ENCODE assay signal across 13 mouse cellular contexts in the genomic region with DNA sequence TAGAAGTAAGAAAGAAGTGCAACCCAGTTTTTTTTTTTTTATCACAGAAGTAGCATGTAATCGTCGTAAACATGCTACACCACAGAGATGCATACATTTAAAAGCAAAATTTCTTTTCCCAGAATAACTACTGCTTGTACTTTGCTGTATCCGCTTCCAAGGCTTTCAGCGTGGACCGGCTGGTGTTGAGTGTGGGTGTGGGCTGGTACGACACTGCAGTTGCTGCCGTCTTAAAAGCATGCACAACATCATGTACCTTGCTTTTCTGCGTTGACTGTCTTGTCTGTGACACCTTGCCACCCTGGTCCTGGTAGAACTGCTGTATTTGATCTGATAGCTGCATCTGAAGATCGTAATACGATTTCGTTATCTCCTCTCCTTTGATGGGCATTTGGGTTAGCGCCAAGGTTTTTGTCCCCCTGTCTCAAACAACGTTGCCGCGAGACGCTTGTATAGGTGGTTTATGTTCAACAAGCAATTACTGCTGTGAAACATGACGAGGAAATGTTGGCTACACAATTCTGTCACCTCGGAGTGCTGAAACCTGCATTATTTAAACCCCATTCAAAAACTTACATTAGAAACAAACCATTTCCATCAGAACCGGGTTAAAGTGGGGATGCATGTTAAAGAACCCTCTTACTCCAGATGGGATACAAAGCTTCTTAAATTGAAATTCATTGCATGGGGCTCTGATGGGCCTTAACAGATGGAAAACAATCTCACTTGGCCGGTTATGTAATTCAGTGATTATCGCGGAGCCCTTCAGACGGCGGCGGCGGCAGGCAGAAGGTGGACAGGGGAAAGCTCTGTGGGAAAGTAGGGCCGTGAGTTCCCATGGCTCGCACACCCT. TPM values are rescaled to one million over a fixed set of nuclear protein-coding genes. Genes with fewer than 3 reads are reported as not detected.
DNase-seq lines count a peak whose midpoint lies in the region; ATAC-seq lines count a peak whose summit lies in the region.
"Had no signal": no experiment of that assay in that cellular context is flagged by ENCODE, and none has a peak within 500 bp of the region (broad histone marks: within the 10 kb centered on the region; RNA-seq: fewer than 3 reads in every experiment).

No protein-coding gene starts in this region.

- peaks cover 0 to 7% of the 10 kb centered on the region in 2 experiments; a peak in 1 of 4 replicates for H3K4me1 ChIP-seq in heart, embryonic 14.5 days (ENCODE audit: control insufficient read depth in 2 of 2, insufficient read depth in 2 of 2, low read length in 2 of 2)

- H3K9ac ChIP-seq in heart, embryonic 14.5 days (ENCODE audit: low read length), result no peak overlapping the region
- H3K9ac ChIP-seq: embryonic facial prominence, embryonic 13.5 days had no signal

- 57% methylated on average over 28 of the region's 28 CpGs for WGBS in heart, embryonic 14.5 days

- intact Hi-C loops in heart, postnatal 25 days (cut with DNase I), result no loop called here

- no peak for ATAC-seq in heart, embryonic 14.5 days (ENCODE audit: insufficient number of reproducible peaks, insufficient read depth, low FRiP score, low read depth)

- H3K27me3 ChIP-seq in heart, embryonic 14.5 days (ENCODE audit: control insufficient read depth, insufficient read depth, low read length), result no peaks in the 10 kb centered on the region
- H3K27me3 ChIP-seq: embryonic facial prominence, embryonic 13.5 days had no signal

- DNase-seq in adrenal gland, postnatal 36 days, result peak; percentile 23 to 37
- no peak for DNase-seq in adrenal gland, postnatal 4 days (ENCODE audit: low spot score in 2 of 2)
- no peak for DNase-seq in heart, postnatal 25 days (ENCODE audit: low spot score)
- DNase-seq in retina, postnatal 1 day, result peak; percentile 51
- DNase-seq in retina, embryonic 14.5 days (ENCODE audit: low spot score), result no peak
- peak; percentile 36 for DNase-seq in retina, postnatal 7 days (ENCODE audit: low read depth, low spot score)
- no peak for DNase-seq in ovary, postnatal 10 days (ENCODE audit: low spot score)
- DNase-seq: adrenal gland, postnatal 14 days; kidney, adult 8-10 months had no signal

- no peaks in the 10 kb centered on the region for H3K36me3 ChIP-seq in heart, embryonic 14.5 days (ENCODE audit: control insufficient read depth, insufficient read depth, low read length)
- H3K36me3 ChIP-seq: embryonic facial prominence, embryonic 13.5 days had no signal

- no peak overlapping the region for H3K27ac ChIP-seq in heart, embryonic 14.5 days (replicated peaks in 1 of 2; ENCODE audit: control insufficient read depth in 1 of 2, insufficient read depth in 1 of 2, low read depth in 2 of 2, low read length in 2 of 2)
- H3K27ac ChIP-seq: embryonic facial prominence, embryonic 13.5 days had no signal

- no peaks in the 10 kb centered on the region for H3K9me3 ChIP-seq in heart, embryonic 14.5 days (ENCODE audit: control insufficient read depth, low read length)
- H3K9me3 ChIP-seq: embryonic facial prominence, embryonic 13.5 days had no signal

- peak overlapping the region; percentile 45 for H3K4me2 ChIP-seq in heart, embryonic 14.5 days (ENCODE audit: low read length)
- H3K4me2 ChIP-seq: embryonic facial prominence, embryonic 13.5 days; midbrain, embryonic 11.5 days had no signal

- H3K4me3 ChIP-seq in heart, embryonic 14.5 days (ENCODE audit: control insufficient read depth in 1 of 2, insufficient read depth in 1 of 2, low read depth in 1 of 2, low read length in 2 of 2), result peak overlapping the region; percentile 11 to 22; a peak in 3 of 4 replicates
- H3K4me3 ChIP-seq: embryonic facial prominence, embryonic 13.5 days had no signal

RNA-seq across cellular contexts. Expression of a gene that starts 23.5 kb away (rescaled TPM):
- 1 to 10 TPM in 1 of 2 experiments, under 1 TPM in 1; 0.33 to 1.7 TPM for total RNA-seq in adrenal gland, postnatal 36 days (2021)
- under 1 TPM; 0.59 to 0.64 TPM for total RNA-seq in adrenal gland, postnatal 4 days (2021)
- 2.6 TPM in 2 replicates for polyA plus RNA-seq in heart, embryonic 14.5 days (2014; fragmentation: Nextera tagmentation; extraction: Ambion mirVana)
- total RNA-seq in heart, postnatal 25 days (2021), result under 1 TPM in 1 of 2 experiments, not detected in 1; 0.22 TPM
- total RNA-seq: liver, adult 2 months had no signal
- polyA plus RNA-seq: liver, adult 2 months had no signal

RNA-seq across cellular contexts. Expression of a gene that starts 32.1 kb away (rescaled TPM):
- total RNA-seq in adrenal gland, postnatal 36 days (2021), result 10 to 100 TPM; 37.6 to 40.5 TPM
- total RNA-seq in adrenal gland, postnatal 4 days (2021), result 10 to 100 TPM; 36.5 to 38.1 TPM
- 21.4 and 23.1 TPM in 2 replicates for polyA plus RNA-seq in heart, embryonic 14.5 days (2014; fragmentation: Nextera tagmentation; extraction: Ambion mirVana)
- total RNA-seq in heart, postnatal 25 days (2021), result 10 to 100 TPM; 45.0 to 46.3 TPM

Comparison
In these comparisons a context has a peak if more than half of its experiments do, and no peak if none do; other contexts are left out.
1. DNase-seq: peak in adrenal gland, postnatal 36 days (2 of 2), retina, postnatal 1 day (single experiment) and retina, postnatal 7 days (single experiment); none in adrenal gland, postnatal 4 days (0 of 2), heart, postnatal 25 days (single experiment), retina, embryonic 14.5 days (single experiment) and ovary, postnatal 10 days (single experiment).